Mouse (Mus musculus) adrenal gland, postnatal 14 days (tissue): ENCODE results near the gene Smok3b. TPM values are rescaled to one million over a fixed set of nuclear protein-coding genes. Genes with fewer than 3 reads are reported as not detected.
"Not testable (repeated sequence)": the region's sequence is repeated elsewhere in the genome, so short reads cannot be mapped to it uniquely, and the experiment has no call there.

ENCODE experiments used
- DNase-seq: peaks from one replicate; pipeline ENCODE4 v3.0.0; 2021; ENCODE audit warnings: mixed read lengths
- long read RNA-seq, 2 experiments: library from polyadenylated mRNA; stranded (forward); transcript quantifications; one replicate each; pipeline ENCODE4 v2.0.0; 2021
- total RNA-seq: library from RNA; stranded (reverse); gene quantifications from 2 replicates; pipeline ENCODE4 v1.2.3, GENCODE M21; 2021

The Smok3b gene
- not detected in 2 replicates for total RNA-seq
- long read RNA-seq, experiment 1 = 0 reads
- long read RNA-seq, experiment 2 = 0 reads

DNA sequence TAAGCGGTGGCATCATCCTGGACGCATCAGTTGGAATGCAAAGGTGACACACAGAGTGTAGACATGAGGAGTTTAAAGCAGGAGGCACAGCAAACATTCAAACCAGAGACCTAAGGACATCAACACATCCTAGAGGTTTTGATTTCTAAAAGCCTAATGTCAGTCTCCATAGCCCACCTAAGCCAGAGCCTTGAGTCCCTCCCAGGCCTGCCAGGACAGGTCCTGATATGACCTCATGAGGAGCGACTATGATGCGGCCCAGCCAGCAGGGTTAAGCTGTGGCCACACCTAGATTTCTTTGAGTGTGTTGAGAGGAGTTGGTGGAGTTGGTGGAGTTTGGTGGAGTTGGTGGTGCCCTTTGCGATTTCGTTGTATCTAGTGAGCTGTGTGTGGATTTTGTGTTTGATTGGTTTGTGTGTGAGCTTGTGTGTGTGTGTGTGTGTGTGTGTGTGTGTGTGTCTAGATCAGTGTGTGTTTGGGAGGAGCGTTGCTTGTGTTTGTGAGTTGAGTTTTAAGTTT is at the start of gene Smok3b, which contains the start of gene Smok3a:
TSS of gene Smok3b (plus strand) at position 469 of the 519 bp plus-strand sequence.
TSS of gene Smok3a (plus strand) at position 301 of the 519 bp plus-strand sequence.
- DNase-seq = not testable (repeated sequence)

DNA sequence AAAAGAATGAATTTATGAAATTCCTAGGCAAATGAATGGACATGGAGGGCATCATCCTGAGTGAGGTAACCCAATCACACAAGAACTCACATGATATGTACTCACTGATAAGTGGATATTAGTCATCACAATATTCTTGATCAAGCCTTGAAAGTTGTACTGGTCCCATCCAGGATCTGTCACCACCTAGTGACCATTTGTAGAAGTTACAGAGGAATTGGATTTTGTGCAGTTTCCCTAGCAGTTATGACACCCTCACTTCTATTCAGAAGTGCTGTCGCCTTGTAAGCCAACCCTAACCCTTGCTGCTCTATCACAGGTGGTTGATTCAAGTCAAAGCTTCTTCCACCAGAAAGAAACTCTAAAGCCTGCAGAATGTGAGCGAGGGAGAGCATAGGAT is 48.1 kb upstream of the Smok3b start:
- no peak for DNase-seq

DNA sequence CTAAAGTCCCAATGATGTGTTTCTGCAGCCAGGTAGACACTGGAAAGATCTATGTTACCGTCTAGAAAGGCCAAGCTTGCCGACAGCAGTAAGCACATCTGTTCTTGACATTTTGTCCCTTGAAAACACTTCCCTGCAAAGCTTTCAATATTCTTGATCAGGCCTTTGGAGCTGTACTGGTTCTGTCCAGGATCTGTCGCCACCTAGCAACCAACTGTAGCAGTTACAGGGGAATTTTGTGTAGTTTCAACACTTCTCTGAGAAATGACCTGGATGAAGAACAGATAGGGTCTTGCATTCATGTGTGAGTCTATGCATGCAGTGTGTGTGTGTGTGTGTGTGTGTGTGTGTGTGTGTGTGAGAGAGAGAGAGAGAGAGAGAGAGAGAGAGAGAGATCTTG is 47.5 kb upstream of the Smok3b start:
- DNase-seq = peak; percentile 6

DNA sequence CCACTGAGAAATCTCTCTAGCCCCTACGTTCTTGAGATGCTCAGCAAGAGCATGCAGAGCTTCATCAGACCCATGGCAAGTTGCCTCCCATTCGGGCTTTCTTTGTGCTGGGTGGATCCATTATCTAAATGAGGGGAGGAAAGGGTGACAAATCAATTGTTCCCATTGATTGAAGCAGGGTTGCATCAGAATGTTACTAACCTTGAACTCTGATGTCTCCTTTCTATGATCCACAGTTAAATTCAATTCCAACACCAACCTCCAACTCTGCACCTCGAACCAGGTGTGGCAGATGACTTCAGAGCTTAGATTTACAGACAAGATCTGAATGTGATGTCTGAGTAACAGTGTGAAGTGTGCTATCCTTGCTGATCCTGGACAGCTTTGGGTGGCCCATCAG is 46.5 kb upstream of the Smok3b start:
- no peak for DNase-seq

DNA sequence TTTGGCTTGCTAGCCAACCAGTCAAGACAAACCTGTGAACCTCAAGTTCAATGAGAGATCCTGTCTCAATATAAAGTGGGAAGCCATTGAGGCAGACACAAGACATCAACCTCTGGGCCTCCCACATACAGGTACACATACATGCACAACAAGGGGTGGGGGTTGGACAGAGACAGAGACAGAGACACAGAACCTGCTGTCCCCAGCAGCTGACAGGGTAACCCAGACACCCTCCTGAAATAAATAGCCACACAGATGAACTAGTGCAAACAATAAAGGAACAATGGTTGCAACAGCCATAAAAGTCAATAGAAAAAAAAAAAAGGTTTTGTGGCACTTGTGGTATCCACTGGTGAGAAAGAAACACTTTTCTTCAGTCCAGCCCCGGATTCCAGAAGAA is 45.8 kb upstream of the Smok3b start:
- DNase-seq = no peak

DNA sequence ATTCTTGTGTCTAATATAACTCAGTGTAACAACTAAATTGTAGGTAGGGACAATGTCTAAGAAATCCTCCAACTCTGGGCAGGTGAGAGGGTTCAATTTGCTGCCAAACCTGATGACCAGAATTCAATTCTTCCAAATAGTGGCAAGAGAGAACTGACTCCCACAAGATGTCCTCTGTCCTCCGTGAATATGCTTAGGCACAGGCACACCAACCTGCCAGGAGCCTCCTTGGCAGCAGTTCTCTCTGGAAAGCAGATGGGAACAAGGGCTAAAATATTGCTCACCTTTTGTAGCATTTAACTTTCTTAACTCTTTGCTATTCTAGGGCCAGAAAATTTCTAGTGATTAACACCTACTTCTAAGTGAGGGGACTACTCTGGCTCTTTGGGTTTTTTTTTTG is 43.9 kb upstream of the Smok3b start:
- DNase-seq = no peak

DNA sequence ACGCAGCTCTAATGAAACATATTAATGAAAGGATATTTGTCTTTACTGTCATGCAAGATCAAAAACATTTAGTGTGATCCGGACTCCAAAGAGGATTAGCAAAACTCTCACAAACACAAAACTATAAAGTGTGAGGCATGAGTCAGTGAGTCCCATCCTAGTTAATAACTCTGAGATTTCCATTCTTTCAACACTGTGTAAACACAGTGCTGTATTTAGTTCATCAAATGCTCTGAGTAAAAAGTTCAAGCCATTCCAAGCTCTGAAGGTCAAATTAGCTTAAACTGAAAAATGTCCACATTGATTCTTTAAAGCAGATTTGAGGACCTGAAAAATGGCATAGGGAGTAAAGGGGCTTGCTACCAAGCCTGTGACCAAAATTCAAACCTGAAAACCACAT is 42.1 kb upstream of the Smok3b start:
- DNase-seq = no peak

DNA sequence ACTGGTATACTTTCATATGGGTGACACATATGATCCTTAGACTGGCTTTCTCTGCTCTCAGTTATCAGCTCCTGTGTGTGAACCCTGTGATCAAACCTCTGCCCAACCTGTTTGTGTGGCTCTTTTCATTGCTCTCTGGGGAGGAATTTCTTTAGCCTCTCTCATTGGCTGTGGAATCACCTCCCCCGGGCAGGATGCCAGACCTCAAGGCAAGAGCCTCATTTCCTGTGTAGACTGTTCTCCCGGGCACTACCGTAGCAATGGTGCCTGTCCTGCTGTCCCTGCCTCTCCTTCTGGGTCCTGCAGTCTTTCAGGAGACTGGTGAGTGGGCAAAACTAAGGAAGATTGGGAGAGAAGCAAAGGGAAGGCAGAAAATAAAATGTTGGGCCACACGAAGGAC is 39.9 kb upstream of the Smok3b start, which contains the start of gene Azgp1:
TSS of gene Azgp1 (plus strand) at position 221 of the 400 bp plus-strand sequence.
- peak; percentile 18 for DNase-seq

DNA sequence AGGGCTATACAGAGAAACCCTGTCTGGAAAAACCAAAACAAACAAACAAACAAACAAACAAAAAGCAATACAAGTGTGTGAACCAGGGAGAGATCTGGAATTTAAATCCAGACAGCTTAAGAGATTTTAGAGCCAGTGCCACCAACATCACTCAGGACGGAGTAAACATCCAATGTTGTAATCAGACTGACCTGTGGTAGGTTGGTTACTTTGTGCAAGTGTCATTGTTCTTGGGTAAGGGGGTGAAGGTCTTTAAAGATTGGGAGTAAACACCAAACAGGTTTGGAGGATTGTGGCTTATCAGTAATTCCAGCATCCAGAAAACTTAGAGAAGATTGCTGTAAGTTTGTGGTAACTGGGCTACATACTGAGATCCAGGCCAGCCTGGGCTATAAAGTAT is 34.9 kb upstream of the Smok3b start:
- DNase-seq = no peak

DNA sequence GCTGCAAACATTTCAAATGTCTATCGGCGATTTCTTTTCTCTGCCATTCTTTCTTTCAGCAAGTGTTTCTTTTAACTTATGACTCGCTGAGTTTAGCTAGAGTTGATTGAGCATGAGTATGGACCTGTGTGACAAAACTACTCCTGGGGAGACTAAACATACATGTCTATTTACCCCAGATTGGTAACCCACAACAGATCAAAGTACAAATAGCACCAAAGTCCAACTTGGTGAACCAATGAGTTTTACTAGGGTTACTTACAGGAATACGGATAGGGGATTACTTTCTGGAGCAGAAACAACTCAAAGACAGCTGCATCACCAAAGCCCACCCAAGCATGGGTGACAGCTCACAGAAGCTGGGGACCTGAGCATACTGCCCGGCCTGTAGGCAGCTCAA is 11.8 kb upstream of the Smok3b start:
- no peak for DNase-seq

DNA sequence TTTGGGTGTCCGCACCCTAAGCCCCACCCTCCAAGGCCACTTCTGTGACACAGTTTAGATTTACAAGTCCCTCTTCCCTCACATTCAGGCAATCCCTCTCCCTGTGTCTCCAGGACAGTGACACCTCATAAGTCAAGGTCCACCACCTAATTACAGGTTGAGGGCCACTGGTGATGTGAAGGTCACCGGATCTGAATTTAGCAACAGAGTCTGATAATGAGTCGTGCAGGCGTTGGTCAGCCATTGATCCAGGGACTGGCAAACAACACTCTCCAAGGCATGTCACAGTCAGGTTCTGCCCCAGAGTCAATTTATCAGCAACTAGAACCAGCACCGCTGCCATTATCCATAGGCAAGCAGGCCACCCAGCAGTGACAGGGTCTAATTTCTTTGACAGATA is 8.8 kb upstream of the Smok3b start:
- DNase-seq = no peak

DNA sequence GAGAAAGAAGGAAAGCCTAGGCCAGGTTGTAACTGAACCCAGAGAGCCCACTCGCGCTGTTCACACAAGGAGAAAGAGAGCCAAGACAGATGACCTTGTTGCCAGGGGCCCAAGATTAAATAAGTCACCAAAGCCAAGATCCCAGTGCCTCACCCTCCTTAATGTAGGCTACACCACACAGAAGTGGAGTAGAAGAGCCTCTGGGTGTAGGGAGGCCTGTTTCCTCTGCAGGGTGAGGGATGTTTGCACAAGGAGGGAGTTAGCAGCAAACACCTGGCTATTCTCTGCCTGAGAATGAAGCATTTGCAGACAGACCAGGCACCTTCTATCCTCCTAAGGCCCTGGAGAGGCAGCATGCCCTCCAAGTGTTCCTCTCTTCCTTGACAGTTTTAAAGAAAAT is 4.7 kb upstream of the Smok3b start:
- no peak for DNase-seq

DNA sequence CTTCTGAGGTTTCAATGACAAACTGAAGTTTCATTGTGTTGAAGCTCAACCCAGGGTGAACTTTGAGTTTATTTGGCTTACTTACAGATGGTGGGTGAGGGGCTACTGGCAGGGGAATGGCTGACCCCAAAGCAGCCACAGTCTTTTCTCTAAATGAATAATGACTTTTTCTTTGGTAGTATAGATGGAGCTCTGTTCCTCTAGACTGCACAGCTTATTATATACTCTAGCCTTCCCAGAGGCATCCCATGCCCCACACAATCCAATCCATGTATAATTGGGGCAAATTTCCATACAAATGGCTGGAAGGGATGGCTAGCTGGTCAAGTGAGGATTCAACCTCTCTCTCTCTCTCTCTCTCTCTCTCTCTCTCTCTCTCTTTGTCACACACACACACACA is 4.2 kb upstream of the Smok3b start:
- no peak for DNase-seq

DNA sequence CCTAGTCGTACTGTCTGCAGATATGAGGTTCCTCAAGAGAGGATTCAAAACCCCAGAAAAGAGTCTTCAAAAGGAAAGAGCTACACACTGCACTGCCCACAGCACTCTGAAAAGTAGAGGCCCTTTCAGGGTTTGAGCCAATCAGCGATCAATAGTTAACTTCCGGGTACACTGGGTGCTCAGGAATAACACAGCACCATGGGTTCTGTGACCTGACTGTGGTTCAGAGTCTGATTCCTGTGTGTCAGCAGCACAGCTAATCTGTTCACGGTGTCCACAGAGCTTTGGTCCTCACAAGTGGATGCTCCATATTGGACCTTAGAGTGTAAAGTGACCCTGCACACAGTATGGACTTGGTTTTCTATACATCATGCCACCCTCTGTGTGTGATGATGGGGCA is 1.7 kb upstream of the Smok3b start:
- DNase-seq = not testable (repeated sequence)

DNA sequence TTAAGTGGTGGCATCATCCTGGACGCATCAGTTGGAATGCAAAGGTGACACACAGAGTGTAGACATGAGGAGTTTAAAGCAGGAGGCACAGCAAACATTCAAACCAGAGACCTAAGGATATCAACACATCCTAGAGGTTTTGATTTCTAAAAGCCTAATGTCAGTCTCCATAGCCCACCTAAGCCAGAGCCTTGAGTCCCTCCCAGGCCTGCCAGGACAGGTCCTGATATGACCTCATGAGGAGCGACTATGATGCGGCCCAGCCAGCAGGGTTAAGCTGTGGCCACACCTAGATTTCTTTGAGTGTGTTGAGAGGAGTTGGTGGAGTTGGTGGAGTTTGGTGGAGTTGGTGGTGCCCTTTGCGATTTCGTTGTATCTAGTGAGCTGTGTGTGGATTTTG is 31.7 kb downstream of the Smok3b start, which contains the start of gene Smok3c:
TSS of gene Smok3c (plus strand) at position 301 of the 400 bp plus-strand sequence.
- DNase-seq = not testable (repeated sequence)

DNA sequence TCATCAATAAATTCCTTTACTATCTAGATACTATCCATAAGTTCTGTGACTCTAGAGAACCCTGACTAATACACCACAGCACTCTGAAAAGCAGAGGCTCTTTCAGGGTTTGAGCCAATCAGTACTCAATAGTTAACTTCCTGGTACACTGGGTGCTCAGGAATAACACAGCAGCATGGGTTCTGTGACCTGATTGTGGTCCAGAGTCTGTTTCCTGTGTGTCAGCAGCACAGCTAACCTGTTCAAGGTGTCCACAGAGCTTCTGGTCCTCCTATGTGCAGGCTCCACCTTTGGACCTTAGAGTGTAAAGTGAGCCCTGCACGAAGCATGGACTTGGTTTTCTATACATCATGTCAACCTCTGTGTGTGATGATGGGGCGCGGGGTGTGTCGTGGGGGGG is 52.6 kb downstream of the Smok3b start:
- DNase-seq = no peak

DNA sequence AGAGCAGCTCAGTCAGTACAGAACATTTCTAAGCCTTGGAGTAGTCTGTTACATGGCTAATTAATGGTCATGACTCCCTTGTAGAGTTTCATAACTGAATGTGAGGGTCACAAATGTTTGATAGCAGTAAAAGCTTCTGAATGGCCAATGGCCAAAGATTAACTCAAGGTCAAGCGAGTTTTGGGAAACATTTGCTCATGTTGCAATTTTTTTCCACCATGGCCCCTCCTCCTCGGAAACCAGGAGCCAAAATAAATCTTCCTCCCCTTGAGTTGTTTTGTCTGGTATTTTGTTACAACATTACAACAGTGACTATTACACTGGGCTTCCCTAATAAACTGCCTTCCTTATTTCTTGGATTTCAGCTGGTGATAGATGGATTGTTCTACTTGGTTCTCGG is 54.5 kb downstream of the Smok3b start:
- peak; percentile 25 for DNase-seq

DNA sequence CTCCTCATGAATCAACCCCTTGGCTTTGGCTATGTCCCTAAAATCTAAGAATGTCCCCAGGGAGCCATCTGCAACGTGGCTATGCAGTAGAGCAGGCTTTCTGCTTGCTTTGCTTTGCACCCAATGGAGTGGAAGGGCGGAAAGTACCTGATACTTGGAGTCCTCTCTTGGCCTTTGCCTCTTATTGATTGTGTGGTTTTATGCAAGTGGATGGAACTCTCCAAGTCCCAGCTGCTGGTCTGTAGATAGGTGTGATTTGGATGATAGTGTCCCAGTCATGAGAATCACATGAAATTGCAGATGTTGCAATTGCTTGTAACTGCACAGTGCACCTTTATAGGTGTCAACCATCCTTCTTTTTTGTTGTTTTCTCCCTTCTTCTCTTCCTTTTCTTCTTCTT is 54.9 kb downstream of the Smok3b start:
- no peak for DNase-seq

DNA sequence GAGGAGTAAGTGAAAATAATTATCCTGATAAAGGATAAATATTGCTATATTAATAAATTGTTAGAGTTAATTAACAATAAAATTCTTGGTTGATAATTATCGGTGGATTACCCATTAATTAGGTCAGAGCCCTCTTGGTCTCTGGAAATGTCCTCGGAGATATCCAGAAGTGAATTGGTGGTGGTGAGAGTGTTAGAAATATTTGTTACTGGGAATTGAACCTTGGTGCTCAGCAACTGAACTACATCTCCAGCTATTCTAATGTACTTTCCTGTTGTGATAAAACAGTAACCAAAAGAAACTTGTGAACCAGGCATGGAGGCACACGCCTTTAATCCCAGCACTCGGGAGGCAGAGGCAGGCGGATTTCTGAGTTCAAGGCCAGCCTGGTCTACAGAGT is 59.2 kb downstream of the Smok3b start:
- no peak for DNase-seq

DNA sequence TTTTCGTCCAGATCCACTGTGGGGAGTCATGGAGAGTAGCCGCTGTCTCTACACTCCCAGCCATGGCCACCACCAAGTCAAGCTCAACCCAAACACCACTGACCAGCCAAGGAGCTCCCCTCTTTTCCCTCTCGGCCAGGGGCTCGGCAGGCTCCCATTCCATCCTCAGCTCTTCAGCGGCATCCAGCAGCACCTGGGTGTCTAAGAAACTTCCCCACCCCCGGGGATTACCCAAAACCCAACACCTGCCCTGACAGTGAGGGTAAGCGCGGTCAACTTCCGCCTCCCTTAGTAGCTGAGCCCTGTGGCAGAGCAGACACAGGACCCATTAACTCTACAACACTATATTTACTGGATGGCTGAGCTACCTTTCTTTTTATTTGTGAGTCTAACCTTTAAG is 60.2 kb downstream of the Smok3b start:
- DNase-seq = no peak

DNA sequence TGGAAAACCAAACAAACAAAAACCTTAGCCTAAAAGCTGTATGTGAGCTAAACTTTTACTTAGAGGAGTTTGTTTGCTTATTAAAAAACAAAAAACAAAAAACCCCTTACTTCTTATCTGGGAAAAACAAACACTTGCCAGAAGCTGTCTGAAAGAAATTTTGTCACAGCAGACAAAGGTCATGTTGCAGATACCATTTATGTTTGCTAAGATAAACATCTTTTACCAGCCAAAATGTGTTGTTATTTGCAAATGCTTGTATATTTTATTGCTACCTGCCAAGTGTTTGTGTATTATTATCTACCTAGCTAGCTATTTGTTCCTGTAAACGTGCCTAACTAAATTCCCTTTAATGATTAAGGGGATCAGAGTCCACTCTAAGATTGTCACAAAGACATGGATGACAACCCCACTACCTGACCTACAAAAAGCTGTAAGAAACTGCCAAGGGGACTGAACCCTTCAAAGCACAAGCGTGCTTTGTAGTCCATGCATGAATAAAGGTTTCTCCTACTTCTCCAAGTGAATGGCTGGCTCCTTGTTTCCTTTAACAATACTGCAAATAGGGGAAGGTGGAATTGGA is 62.2 kb downstream of the Smok3b start:
- DNase-seq = no peak

DNA sequence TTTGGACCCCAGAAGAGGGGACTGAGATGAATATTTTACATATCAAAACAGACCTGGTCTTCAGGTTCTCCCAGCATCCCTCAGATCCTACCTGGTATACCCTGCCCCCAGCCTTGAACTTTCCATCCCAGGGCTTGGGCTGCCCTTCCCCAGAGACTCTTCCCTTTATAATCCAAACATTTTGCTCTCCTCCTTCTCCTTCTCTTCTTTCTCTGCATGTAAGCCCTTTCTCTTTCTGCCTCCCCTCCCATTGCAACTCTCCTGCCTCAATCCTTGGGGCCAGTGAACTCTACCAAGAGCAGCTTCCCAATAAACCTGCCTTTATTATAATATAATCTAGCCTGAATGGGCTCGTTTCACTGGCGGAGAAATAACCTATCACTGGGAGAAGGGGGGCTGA is 62.7 kb downstream of the Smok3b start:
- DNase-seq = no peak

DNA sequence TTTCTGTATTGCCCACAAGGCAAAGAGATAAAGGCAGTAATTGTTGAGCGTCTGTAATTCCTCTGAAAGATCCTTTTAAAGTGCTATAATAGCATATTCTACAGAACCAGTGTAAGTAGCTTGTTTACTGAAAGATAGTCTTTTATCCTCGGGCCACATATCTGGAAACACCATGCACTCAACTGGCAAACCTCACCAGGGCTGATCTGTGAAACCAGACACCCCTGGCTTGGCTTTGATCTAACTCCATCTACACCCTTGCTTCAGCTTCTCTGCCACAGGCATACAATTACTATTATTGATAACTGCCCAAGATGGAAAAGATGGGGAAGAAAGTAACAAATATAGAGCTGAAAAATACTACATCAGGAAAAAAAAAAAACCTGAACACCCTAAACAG is 63.3 kb downstream of the Smok3b start:
- DNase-seq = peak; percentile 13

DNA sequence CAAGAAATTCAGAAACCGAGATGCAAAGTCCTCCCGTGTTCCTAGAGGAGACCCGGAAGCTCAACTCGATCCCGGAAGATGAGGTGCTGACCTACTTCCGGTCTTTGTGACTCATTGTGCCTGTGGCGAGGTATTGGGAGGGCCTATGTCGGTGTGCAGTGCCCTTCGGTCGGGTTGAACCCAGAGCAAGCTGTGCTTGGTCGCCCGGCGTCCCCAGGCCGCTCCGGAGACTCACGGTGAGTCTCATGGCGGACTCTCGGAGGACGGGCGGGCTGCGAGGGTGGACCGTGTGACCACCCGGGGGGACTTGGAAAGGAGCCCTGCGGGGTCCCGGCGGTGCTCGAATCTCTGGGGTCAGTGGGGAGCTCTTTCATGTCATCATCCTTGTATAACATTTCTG is 63.8 kb downstream of the Smok3b start, which contains the start of gene Zkscan1:
TSS of gene Zkscan1 (plus strand) at position 89 of the 400 bp plus-strand sequence.
- DNase-seq = peak; percentile 88
